Mouse (Mus musculus) small intestine, adult 2 months (tissue): ENCODE results near the gene 4930426L09Rik.

Source experiments
- CTCF ChIP-seq: fragments of 200-500 bp; IDR thresholded peaks from 2 replicates; pipeline ENCODE4 v1.5.1; 2012; ENCODE audit warnings: low read depth, mild to moderate bottlenecking, control low read depth, inconsistent platforms, low read length, moderate library complexity, mixed read lengths; ENCODE audit not compliant: insufficient replicate concordance, insufficient read length; ENCODE audit errors: extremely low read depth
- POLR2A ChIP-seq: fragments of 200-500 bp; IDR thresholded peaks from 2 replicates; pipeline ENCODE4 v1.6.1; 2012; ENCODE audit warnings: low read depth, mild to moderate bottlenecking, control low read depth, inconsistent platforms, low read length, moderate library complexity

- TF ChIP-seq POLR2A = no peak
- TF ChIP-seq CTCF = no peak
These were observed 41.7 kb upstream of the 4930426L09Rik start for GRCm38 (mm10) chr2:18956424-18956823.
